Mouse (Mus musculus) cerebellum, adult 2 months (tissue): ENCODE data around the gene Minpp1. TPM values are rescaled to one million over a fixed set of nuclear protein-coding genes. Genes with fewer than 3 reads are reported as not detected.

Experiments
- DNase-seq, 2 experiments: peaks; one replicate each; pipeline ENCODE4 v3.0.0; 2021
- H3K27ac ChIP-seq: fragments of 200-500 bp; 2 replicates; pipeline ENCODE4 v1.5.1; 2012; ENCODE audit warnings: low read length, control low read depth, inconsistent platforms; ENCODE audit not compliant: insufficient read depth
- H3K27me3 ChIP-seq: fragments of 200-500 bp; 2 replicates; pipeline ENCODE4 v1.6.1; 2012; ENCODE audit warnings: inconsistent platforms, mild to moderate bottlenecking, low read length, moderate library complexity; ENCODE audit not compliant: control insufficient read depth, insufficient read depth
- H3K4me1 ChIP-seq: fragments of 200-500 bp; 2 replicates; pipeline ENCODE4 v1.6.1; 2011; ENCODE audit warnings: low read length; ENCODE audit not compliant: control insufficient read depth, insufficient read depth
- H3K4me3 ChIP-seq: fragments of 200-500 bp; replicated peaks from 2 replicates; pipeline ENCODE3; 2011; ENCODE audit warnings: mild to moderate bottlenecking, low read depth, low read length, control low read depth; ENCODE audit not compliant: insufficient read depth
- CTCF ChIP-seq: fragments of 200-500 bp; IDR thresholded peaks from 2 replicates; pipeline ENCODE4 v1.5.1; 2011; ENCODE audit warnings: low read depth, mild to moderate bottlenecking, control low read depth, low read length, moderate library complexity, borderline replicate concordance; ENCODE audit not compliant: insufficient read depth
- POLR2A ChIP-seq: fragments of 200-500 bp; IDR thresholded peaks from 2 replicates; pipeline ENCODE4 v1.6.1; 2011; ENCODE audit warnings: low read length, control low read depth, borderline replicate concordance; ENCODE audit not compliant: insufficient read depth
- WGBS: fragments of 180-500 bp; shearing (Covaris S2); methylation state at CpG from one replicate; pipeline ENCODE4 v1.1.7; 2018; 5-methylcytosine and 5-hydroxymethylcytosine counted together
- polyA plus RNA-seq: library from polyadenylated mRNA; depleted of rRNA; stranded (reverse); fragments of >200 nt; gene quantifications from 2 replicates; pipeline ENCODE4 v1.2.3, GENCODE M21; 2012

Gene Minpp1
- polyA plus RNA-seq, 1 experiment, result 41.3 TPM

DNA sequence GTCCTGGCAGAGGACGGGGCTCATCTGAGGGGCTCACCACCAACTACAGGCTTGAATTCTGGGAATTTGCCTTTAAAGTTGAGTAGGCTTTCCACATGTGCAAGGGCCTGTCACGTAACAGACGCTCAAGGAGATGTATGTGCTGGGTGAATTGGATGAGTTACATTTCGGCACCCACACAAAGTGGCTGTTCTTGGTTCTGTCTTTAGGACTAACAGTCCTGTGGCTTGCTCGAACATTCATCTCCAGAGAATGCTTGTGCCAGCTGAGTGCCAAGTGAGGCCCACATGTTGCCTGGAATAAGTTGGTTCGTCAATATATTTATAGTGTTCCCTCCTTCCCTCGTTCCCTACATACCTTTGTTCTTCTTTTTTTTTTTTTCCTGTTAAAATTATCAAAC, 44.7 kb downstream of the Minpp1 start:
- no peak for DNase-seq
- Histone ChIP-seq H3K27ac (no peak overlapping the region), H3K4me1 (no peaks in the 10 kb centered on the region), H3K4me3 (no peak overlapping the region), H3K27me3 (no peaks in the 10 kb centered on the region)
- 89% methylated on average over 7 of the region's 7 CpGs for WGBS
- TF ChIP-seq CTCF, result no peak
- TF ChIP-seq POLR2A, result no peak

DNA sequence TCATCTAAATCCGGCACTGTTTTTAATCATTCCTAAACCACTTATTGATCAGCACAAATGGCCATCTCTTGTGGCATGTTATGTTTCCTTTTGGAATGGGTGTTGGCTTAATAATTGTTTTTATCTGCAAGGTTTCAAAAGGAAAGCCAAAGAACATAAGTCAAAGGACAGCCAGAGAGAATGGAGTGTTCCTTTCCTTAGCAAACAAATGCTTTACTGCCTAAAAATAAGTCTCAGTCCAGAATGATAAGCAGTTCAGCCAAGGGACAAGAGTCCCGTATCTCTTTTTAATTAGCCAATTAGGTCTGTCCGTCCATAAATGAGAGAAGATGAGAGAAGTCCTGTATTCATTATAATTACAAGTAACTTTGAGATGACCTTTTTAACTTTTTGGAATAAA, 46.8 kb downstream of the Minpp1 start:
- Histone ChIP-seq H3K4me3 (no peak overlapping the region), H3K4me1 (no peaks in the 10 kb centered on the region), H3K27me3 (no peaks in the 10 kb centered on the region), H3K27ac (no peak overlapping the region)
- no peak for TF ChIP-seq CTCF
- TF ChIP-seq POLR2A, result no peak
- 87% methylated on average over 3 of the region's 3 CpGs for WGBS
- DNase-seq, result no peak

GRCm38 (mm10) chr19:32532737-32533505, 47.4 kb downstream of the Minpp1 start:
- DNase-seq, result no peak
- 81% methylated on average over 7 of the region's 7 CpGs for WGBS
- Histone ChIP-seq H3K4me1 (no peaks in the 10 kb centered on the region), H3K4me3 (no peak overlapping the region), H3K27me3 (no peaks in the 10 kb centered on the region), H3K27ac (no peak overlapping the region)
- TF ChIP-seq CTCF, result no peak
- TF ChIP-seq POLR2A, result no peak

DNA sequence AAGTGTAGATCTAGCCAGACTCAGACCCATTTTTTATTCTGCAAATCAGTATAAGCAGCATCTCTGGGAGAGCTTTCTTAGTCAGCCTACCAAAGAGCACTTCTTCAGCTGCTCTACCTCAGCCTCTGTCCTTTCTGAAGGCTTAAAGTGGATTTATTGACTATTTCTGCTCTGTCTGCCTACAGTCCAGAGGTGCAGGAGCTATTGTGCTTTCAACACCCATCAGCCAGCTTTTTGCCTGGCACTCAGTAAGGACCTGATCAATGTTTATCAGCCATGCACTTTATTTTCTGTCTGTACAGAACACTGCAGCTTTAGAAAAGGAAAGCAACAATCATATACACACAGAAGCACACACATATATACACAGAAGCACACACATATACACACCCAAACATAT, 49.3 kb downstream of the Minpp1 start:
- no peak overlapping the region for H3K4me3 ChIP-seq
- DNase-seq, result no peak
- no peaks in the 10 kb centered on the region for H3K4me1 ChIP-seq
- no peak for TF ChIP-seq CTCF
- no peak for TF ChIP-seq POLR2A
- H3K27ac ChIP-seq, result no peak overlapping the region
- H3K27me3 ChIP-seq, result no peaks in the 10 kb centered on the region

GRCm38 (mm10) chr19:32542784-32543490, 57.4 kb downstream of the Minpp1 start:
- WGBS, result 65% methylated on average over 9 of the region's 9 CpGs
- DNase-seq, result no peak
- TF ChIP-seq CTCF, result no peak
- TF ChIP-seq POLR2A, result no peak
- H3K4me3 ChIP-seq, result no peak overlapping the region
- no peak overlapping the region for H3K27ac ChIP-seq
- no peaks in the 10 kb centered on the region for H3K4me1 ChIP-seq
- H3K27me3 ChIP-seq, result no peaks in the 10 kb centered on the region

DNA sequence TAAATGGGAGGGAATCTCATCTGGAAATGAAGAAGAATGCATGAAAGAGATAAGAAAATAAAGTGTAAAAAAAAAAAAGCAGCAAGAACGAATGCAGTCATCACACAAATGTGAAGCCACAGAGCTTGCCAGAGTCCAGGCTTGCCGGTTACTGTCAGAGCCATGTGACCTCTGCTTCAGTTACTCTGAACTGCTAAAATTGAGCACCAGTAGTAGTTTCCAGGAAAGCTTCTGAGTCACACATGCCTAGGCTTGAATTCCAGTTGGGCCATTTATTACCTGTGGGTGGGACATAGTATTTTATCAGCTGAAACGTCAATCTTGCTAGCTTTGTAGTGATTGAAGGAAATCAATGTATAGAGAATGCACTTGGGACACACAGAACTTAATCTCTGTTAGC, 61.8 kb downstream of the Minpp1 start:
- H3K4me1 ChIP-seq, result no peaks in the 10 kb centered on the region
- WGBS, result 71% methylated on average over 3 of the region's 3 CpGs

DNA sequence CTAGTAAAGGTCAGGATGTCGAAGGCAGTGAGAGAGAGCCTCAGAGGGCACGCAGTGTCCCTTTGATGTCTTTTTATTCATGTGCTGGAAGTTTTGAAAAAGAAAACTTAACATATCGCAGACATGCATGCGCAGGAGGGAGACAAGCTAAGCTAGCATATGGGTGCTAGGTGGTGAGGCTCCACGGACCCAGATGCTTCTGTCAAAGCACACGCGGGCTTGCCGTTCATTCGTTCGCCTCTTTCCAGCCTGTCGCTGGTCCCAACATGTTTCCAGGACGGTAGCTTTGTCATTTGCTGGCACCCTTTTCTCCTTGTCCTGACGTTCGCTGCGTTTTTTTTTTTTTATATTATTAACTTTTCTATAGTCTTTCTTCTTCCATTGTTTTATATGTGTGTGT, 62.6 kb downstream of the Minpp1 start:
- H3K4me1 ChIP-seq, result no peaks in the 10 kb centered on the region
- no peaks in the 10 kb centered on the region for H3K27me3 ChIP-seq
- no peak for DNase-seq
- TF ChIP-seq CTCF (no peak), POLR2A (no peak)
- H3K27ac ChIP-seq, result no peak overlapping the region
- WGBS, result 78% methylated on average over 15 of the region's 15 CpGs
- H3K4me3 ChIP-seq, result no peak overlapping the region

More for the DNA sequence above, 61.8 kb downstream of the Minpp1 start:
- TF ChIP-seq POLR2A (no peak), CTCF (no peak)
- Histone ChIP-seq H3K27me3 (no peaks in the 10 kb centered on the region), H3K27ac (no peak overlapping the region), H3K4me3 (no peak overlapping the region)
- no peak for DNase-seq

DNA sequence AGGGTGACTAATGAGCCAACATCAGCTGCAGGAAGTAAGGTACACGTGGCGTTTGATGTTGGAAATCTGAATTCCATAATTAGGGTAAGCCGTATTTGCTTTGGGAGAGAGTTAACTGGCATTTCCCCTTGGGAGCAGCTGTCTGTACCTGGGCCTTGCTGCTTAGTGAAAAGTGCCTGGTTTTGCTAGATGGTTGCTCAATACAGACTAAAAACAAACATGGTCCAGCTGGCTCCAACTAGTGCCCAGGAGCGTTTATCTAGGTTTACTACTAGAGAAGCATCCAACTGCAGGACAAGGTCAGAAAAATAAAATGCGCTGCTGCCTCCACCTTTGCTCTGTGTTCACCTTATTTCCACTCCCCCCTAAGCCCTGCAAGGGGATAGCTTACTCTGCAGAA, 64.9 kb downstream of the Minpp1 start:
- Histone ChIP-seq H3K4me3 (no peak overlapping the region), H3K27ac (no peak overlapping the region), H3K27me3 (no peaks in the 10 kb centered on the region), H3K4me1 (peaks cover 1% of the 10 kb centered on the region; the same call in 1 of the 2 replicates)
- TF ChIP-seq POLR2A, result no peak
- TF ChIP-seq CTCF, result no peak
- 76% methylated on average over 5 of the region's 5 CpGs for WGBS
- DNase-seq, result no peak
